Comparison of ENCODE assay signal across 15 mouse cellular contexts in the genomic region with DNA sequence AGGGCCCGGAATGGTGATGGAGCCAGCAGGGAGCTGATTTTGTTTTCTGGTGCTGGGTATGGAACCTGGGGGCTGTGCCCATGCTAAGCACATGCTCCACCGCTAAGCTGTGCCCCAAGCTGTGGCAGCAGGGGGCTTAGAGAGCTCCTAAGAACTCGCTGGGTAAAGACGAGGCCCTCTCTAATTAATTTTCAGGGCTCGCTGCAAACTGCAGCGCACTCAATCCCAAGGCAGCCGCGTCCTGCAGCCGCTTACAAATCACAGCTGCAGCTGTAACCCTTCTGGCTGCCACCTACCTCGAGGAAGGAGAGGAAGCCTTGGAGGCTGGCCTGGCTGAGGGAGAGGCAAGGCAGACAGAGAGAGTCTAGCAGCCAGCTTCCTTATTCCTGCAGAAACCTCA.
A peak's percentile ranks its signal among the peaks of the same experiment; 100 is the strongest.
DNase-seq lines count a peak whose midpoint lies in the region; ATAC-seq lines count a peak whose summit lies in the region.
"Had no signal": no experiment of that assay in that cellular context is flagged by ENCODE, and none has a peak within 500 bp of the region (broad histone marks: within the 10 kb centered on the region; RNA-seq: fewer than 3 reads in every experiment).

No protein-coding gene starts in this region.

- no peaks in the 10 kb centered on the region for H3K9me3 ChIP-seq in forebrain, embryonic 10.5 days
- no peaks in the 10 kb centered on the region for H3K9me3 ChIP-seq in forebrain, embryonic 11.5 days (ENCODE audit: control insufficient read depth, low read length)
- no peaks in the 10 kb centered on the region for H3K9me3 ChIP-seq in hindbrain, embryonic 10.5 days
- no peaks in the 10 kb centered on the region for H3K9me3 ChIP-seq in midbrain, embryonic 12.5 days
- H3K9me3 ChIP-seq: heart, embryonic 12.5 days had no signal

- H3K4me1 ChIP-seq in forebrain, embryonic 10.5 days: peaks cover 34% of the 10 kb centered on the region
- H3K4me1 ChIP-seq in forebrain, embryonic 11.5 days (replicated peaks; ENCODE audit: control insufficient read depth, insufficient read depth, low read length): peaks cover 4% of the 10 kb centered on the region; the same call in 1 of the 2 replicates
- peaks cover 32% of the 10 kb centered on the region for H3K4me1 ChIP-seq in hindbrain, embryonic 10.5 days (replicated peaks)
- peaks cover 25% of the 10 kb centered on the region for H3K4me1 ChIP-seq in midbrain, embryonic 12.5 days

- no peak overlapping the region for H3K4me2 ChIP-seq in forebrain, embryonic 11.5 days (ENCODE audit: low read depth, low read length, severe bottlenecking)
- H3K4me2 ChIP-seq in midbrain, embryonic 12.5 days (replicated peaks): no peak overlapping the region
- H3K4me2 ChIP-seq: heart, embryonic 12.5 days; limb, embryonic 13.5 days had no signal

- 13% methylated on average over 10 of the region's 10 CpGs for WGBS in forebrain, embryonic 10.5 days
- 9% methylated on average over 10 of the region's 10 CpGs for WGBS in forebrain, embryonic 11.5 days
- WGBS in hindbrain, embryonic 10.5 days: 20% methylated on average over 10 of the region's 10 CpGs
- WGBS in midbrain, embryonic 12.5 days: 9% methylated on average over 10 of the region's 10 CpGs

- no peak overlapping the region for H3K9ac ChIP-seq in forebrain, embryonic 11.5 days (ENCODE audit: low read length)
- H3K9ac ChIP-seq in midbrain, embryonic 12.5 days (replicated peaks): no peak overlapping the region
- H3K9ac ChIP-seq: heart, embryonic 12.5 days; limb, embryonic 13.5 days had no signal

- intact Hi-C loops in left cerebral cortex, postnatal 36 days (cut with DNase I): no loop called here

- no peak for ATAC-seq in forebrain, embryonic 11.5 days (replicated peaks; ENCODE audit: low FRiP score)
- ATAC-seq in midbrain, embryonic 12.5 days (ENCODE audit: low FRiP score, low read depth): peak; percentile 53

- DNase-seq in forebrain, embryonic 10.5 days (ENCODE audit: extremely low spot score, low spot score): no peak
- no peak for DNase-seq in forebrain, embryonic 11.5 days (ENCODE audit: low spot score)
- DNase-seq in brain, adult 2 months (ENCODE audit: low read depth, low spot score): peak; percentile 43
- DNase-seq in hindbrain, embryonic 10.5 days (ENCODE audit: low spot score): no peak
- DNase-seq in left cerebral cortex, postnatal 36 days (ENCODE audit: low spot score in 2 of 2): no peak
- no peak for DNase-seq in kidney, postnatal 4 days
- no peak for DNase-seq in frontal cortex, postnatal 25 days (ENCODE audit: low spot score in 2 of 2)
- DNase-seq: adrenal gland, postnatal 14 days; gastrocnemius, postnatal 14 days; kidney, postnatal 10 days had no signal

- H3K27ac ChIP-seq in forebrain, embryonic 10.5 days: peak overlapping the region; percentile 17
- H3K27ac ChIP-seq in forebrain, embryonic 11.5 days (ENCODE audit: low read depth, low read length): no peak overlapping the region
- H3K27ac ChIP-seq in hindbrain, embryonic 10.5 days: peak overlapping the region; percentile 62; the same call in 1 of the 2 replicates
- H3K27ac ChIP-seq in midbrain, embryonic 12.5 days (replicated peaks): peak overlapping the region; percentile 61
- H3K27ac ChIP-seq: limb, embryonic 13.5 days had no signal

- H3K36me3 ChIP-seq in forebrain, embryonic 10.5 days (replicated peaks): no peaks in the 10 kb centered on the region
- H3K36me3 ChIP-seq in forebrain, embryonic 11.5 days (ENCODE audit: control insufficient read depth, insufficient read depth, low read length): no peaks in the 10 kb centered on the region
- no peaks in the 10 kb centered on the region for H3K36me3 ChIP-seq in hindbrain, embryonic 10.5 days
- no peaks in the 10 kb centered on the region for H3K36me3 ChIP-seq in midbrain, embryonic 12.5 days
- H3K36me3 ChIP-seq: heart, embryonic 12.5 days; limb, embryonic 13.5 days had no signal

- H3K4me3 ChIP-seq in forebrain, embryonic 10.5 days: no peak overlapping the region
- no peak overlapping the region for H3K4me3 ChIP-seq in forebrain, embryonic 11.5 days (ENCODE audit: low read depth, low read length)
- H3K4me3 ChIP-seq in hindbrain, embryonic 10.5 days: no peak overlapping the region
- no peak overlapping the region for H3K4me3 ChIP-seq in midbrain, embryonic 12.5 days
- H3K4me3 ChIP-seq: erythroblast, embryonic 14.5 days; heart, embryonic 12.5 days; limb, embryonic 13.5 days; myocyte had no signal

- H3K27me3 ChIP-seq in forebrain, embryonic 10.5 days (ENCODE audit: poor library complexity, severe bottlenecking): peaks cover 35% of the 10 kb centered on the region
- no peaks in the 10 kb centered on the region for H3K27me3 ChIP-seq in forebrain, embryonic 11.5 days (ENCODE audit: control insufficient read depth, insufficient read depth, low read length)
- H3K27me3 ChIP-seq in hindbrain, embryonic 10.5 days (ENCODE audit: insufficient read depth, poor library complexity, severe bottlenecking): peaks cover 10% of the 10 kb centered on the region
- H3K27me3 ChIP-seq in midbrain, embryonic 12.5 days: peaks cover 14% of the 10 kb centered on the region
